Mouse (Mus musculus) duodenum, adult 2 months (tissue): ENCODE measurements around the gene Mmp17. TPM values are rescaled to one million over a fixed set of nuclear protein-coding genes. Genes with fewer than 3 reads are reported as not detected.

Source experiments
- polyA plus RNA-seq: library from polyadenylated mRNA; depleted of rRNA; stranded (reverse); fragments of >200 nt; gene quantifications from 2 replicates; pipeline ENCODE4 v1.2.3, GENCODE M21; 2012; ENCODE audit warnings: low replicate concordance; rRNA removed

Mmp17 gene
- 3.0 and 6.7 TPM in 2 replicates for polyA plus RNA-seq

DNA sequence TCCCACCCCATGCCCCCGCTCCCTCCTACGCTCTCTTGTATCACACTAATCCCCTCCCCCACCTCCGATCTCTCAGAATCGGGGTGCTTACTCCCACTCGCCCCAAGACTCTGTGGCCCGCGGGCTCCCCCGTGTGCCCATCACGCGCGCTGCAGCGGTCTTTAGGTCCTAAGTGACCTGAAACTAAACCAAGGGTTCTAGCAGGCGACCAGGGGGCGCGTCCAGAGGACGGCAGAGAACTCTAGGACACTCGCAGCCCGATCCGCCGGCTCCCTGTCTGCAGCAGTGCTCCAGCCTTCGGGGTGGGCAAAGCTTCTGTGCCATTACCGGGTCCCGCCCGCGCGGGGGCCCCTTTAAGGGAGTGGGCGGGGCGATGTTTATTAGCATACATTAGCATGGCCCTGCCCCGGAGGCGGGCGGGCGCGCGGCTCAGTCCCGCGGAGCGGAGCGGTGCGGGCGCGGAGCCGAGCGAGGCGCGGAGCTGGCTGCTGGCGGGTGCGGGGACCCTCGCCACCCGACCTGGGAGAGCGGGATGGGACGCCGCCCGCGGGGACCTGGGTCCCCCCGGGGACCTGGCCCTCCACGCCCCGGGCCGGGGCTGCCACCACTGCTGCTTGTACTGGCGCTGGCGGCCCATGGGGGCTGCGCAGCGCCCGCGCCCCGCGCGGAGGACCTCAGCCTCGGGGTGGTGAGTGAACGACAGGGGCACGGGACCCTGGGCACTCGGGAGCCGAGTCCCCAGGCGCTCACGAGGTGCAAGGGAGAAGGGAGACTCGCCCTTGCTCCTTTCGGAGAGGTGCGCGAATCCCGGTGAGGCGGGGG lies at the start of gene Mmp17:
Gene Mmp17, plus strand, starts transcription at position 409 of the 822 bp plus-strand sequence.

Other genes starting within 250 kb of the Mmp17 start
- gene Sfswap, start 82.9 kb upstream of the Mmp17 start, polyA plus RNA-seq = 59.5 and 76.5 TPM in 2 replicates
- gene Zfp11, start 85.9 kb downstream of the Mmp17 start, polyA plus RNA-seq = 0.21 and 0.41 TPM in 2 replicates
- not detected in 2 replicates for gene Sept14, start 124.3 kb downstream of the Mmp17 start, polyA plus RNA-seq
- 19.4 and 49.4 TPM in 2 replicates for gene Mrps17, start 131.3 kb downstream of the Mmp17 start, polyA plus RNA-seq
- gene Nipsnap2, start 140.9 kb downstream of the Mmp17 start, polyA plus RNA-seq = 8.9 and 16.3 TPM in 2 replicates
- 10.3 and 17.4 TPM in 2 replicates for gene Psph, start 203.3 kb downstream of the Mmp17 start, polyA plus RNA-seq